Mouse (Mus musculus) small intestine, adult 2 months (tissue): ENCODE measurements around the gene Rdh13.

Source experiments
- CTCF ChIP-seq: fragments of 200-500 bp; IDR thresholded peaks from 2 replicates; pipeline ENCODE4 v1.5.1; 2012; ENCODE audit warnings: low read depth, mild to moderate bottlenecking, control low read depth, inconsistent platforms, low read length, moderate library complexity, mixed read lengths; ENCODE audit not compliant: insufficient replicate concordance, insufficient read length; ENCODE audit errors: extremely low read depth
- POLR2A ChIP-seq: fragments of 200-500 bp; IDR thresholded peaks from 2 replicates; pipeline ENCODE4 v1.6.1; 2012; ENCODE audit warnings: low read depth, mild to moderate bottlenecking, control low read depth, inconsistent platforms, low read length, moderate library complexity

GRCm38 (mm10) chr7:4420230-4420629 is 25.2 kb downstream of the Rdh13 start:
- TF ChIP-seq POLR2A (no peak), CTCF (no peak)
